Mouse (Mus musculus) lung, postnatal 0 days (tissue): ENCODE results near the gene H2-DMb2. TPM values are rescaled to one million over a fixed set of nuclear protein-coding genes. Genes with fewer than 3 reads are reported as not detected.
A peak's percentile ranks its signal among the peaks of the same experiment; 100 is the strongest.

Experiments used
- ATAC-seq: fragments of 200-750 bp; cut with Nextera tagmentation; 2 replicates; pipeline ENCODE4 v1.8.0; 2017; ENCODE audit warnings: moderate library complexity
- DNase-seq: peaks from one replicate; pipeline ENCODE4 v3.0.0-alpha.2; 2016; ENCODE audit warnings: low spot score
- H3K27ac ChIP-seq: fragments of 300-500 bp; sonication (generic); 2 replicates; pipeline ENCODE4 v1.5.1; 2014; ENCODE audit warnings: antibody characterized with exemption, mild to moderate bottlenecking, low read length, mixed read lengths
- H3K27me3 ChIP-seq: fragments of 300-500 bp; sonication (generic); replicated peaks from 2 replicates; pipeline ENCODE4 v1.6.1; 2014; ENCODE audit warnings: low read length, mixed read lengths; ENCODE audit not compliant: insufficient read depth
- H3K36me3 ChIP-seq: fragments of 300-500 bp; sonication (generic); 2 replicates; pipeline ENCODE4 v1.6.1; 2014; ENCODE audit warnings: low read length, mixed read lengths; ENCODE audit not compliant: insufficient read depth
- H3K4me1 ChIP-seq: fragments of 300-500 bp; sonication (generic); 2 replicates; pipeline ENCODE4 v1.6.1; 2014; ENCODE audit warnings: antibody characterized with exemption, low read depth, low read length, mixed read lengths; ENCODE audit not compliant: insufficient read depth
- H3K4me2 ChIP-seq: fragments of 300-500 bp; sonication (generic); replicated peaks from 2 replicates; pipeline ENCODE4 v1.6.1; 2014; ENCODE audit warnings: low read depth, mild to moderate bottlenecking, low read length, moderate library complexity, mixed read lengths
- H3K4me3 ChIP-seq: fragments of 300-500 bp; sonication (generic); 2 replicates; pipeline ENCODE4 v1.5.1; 2014; ENCODE audit warnings: low read depth, low read length
- H3K9ac ChIP-seq: fragments of 300-500 bp; sonication (generic); replicated peaks from 2 replicates; pipeline ENCODE4 v1.6.1; 2014; ENCODE audit warnings: low read depth, mild to moderate bottlenecking
- H3K9me3 ChIP-seq: fragments of 300-500 bp; sonication (generic); 2 replicates; pipeline ENCODE4 v1.6.1; 2016; ENCODE audit warnings: low read length, mixed read lengths
- CTCF ChIP-seq: IDR thresholded peaks from 2 replicates; pipeline ENCODE4 v1.5.1; 2016; ENCODE audit warnings: antibody characterized with exemption, mild to moderate bottlenecking
- EP300 ChIP-seq: IDR thresholded peaks from 2 replicates; pipeline ENCODE4 v1.6.1; 2016; ENCODE audit warnings: antibody characterized with exemption, mild to moderate bottlenecking, control low read depth
- WGBS: fragments of 180-500 bp; shearing (Covaris S2); extraction: QIAGEN DNeasy Blood & Tissue Kit; methylation state at CpG from one replicate; pipeline ENCODE4 v1.1.7; 2014; 5-methylcytosine and 5-hydroxymethylcytosine counted together
- polyA plus RNA-seq: library from polyadenylated mRNA; unstranded; fragments of >200 nt; fragmentation: Nextera tagmentation; extraction: Ambion mirVana; gene quantifications from 2 replicates; pipeline ENCODE4 v1.2.1, GENCODE M21; 2015

The H2-DMb2 gene
- polyA plus RNA-seq, 1 experiment from 2014 or later = 1.8 TPM

DNA sequence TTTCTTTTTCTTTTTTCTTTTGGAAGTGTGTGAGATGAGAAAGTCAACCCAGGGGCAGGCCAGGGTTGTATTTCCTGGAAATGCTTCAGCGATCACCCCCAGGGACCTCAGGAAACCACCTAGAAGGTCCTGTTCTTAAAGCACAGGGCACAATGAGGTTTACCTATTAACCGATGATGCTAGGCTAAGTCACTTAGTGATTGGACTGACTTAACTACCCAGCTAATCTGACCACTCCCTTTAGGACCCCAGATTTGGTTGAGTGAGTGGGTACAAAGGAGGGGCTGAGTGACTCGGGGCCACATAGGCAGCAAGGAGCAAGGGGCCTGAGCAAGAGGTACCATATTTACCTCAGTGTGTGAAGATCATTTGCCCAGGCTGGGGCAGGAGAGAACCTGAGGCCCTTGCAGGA, 1.9 kb downstream of the H2-DMb2 start:
- Histone ChIP-seq H3K36me3 (no peaks in the 10 kb centered on the region), H3K4me2 (no peak overlapping the region), H3K9ac (no peak overlapping the region), H3K27ac (no peak overlapping the region), H3K4me3 (no peak overlapping the region), H3K4me1 (no peaks in the 10 kb centered on the region), H3K27me3 (no peaks in the 10 kb centered on the region), H3K9me3 (no peaks in the 10 kb centered on the region)
- 66% methylated on average over 3 of the region's 3 CpGs for WGBS
- ATAC-seq (no peak), DNase-seq (no peak)
- TF ChIP-seq CTCF (no peak), EP300 (no peak)

- Histone ChIP-seq H3K27ac (no peak within 1 kb of the TSS), H3K9me3 (no peaks in the 10 kb centered on the region), H3K9ac (no peak within 1 kb of the TSS), H3K4me3 (no peak within 1 kb of the TSS), H3K27me3 (no peaks in the 10 kb centered on the region), H3K4me2 (0 out of 2 replicates have a peak within 1 kb of the TSS, but pooled peaks have one; percentile 27), H3K36me3 (no peaks in the 10 kb centered on the region), H3K4me1 (no peaks in the 10 kb centered on the region)
- 46% methylated on average over 4 of the region's 4 CpGs for WGBS
- ATAC-seq = peak; percentile 91
- peak; percentile 83 for DNase-seq
- no peak for TF ChIP-seq EP300
- TF ChIP-seq CTCF = no peak
Measured at GRCm38 (mm10) chr17:34152923-34153322, 9.8 kb downstream of the H2-DMb2 start, which contains the start of gene H2-DMb1. Gene H2-DMb1 (plus strand): TSS chr17:34153072.

DNA sequence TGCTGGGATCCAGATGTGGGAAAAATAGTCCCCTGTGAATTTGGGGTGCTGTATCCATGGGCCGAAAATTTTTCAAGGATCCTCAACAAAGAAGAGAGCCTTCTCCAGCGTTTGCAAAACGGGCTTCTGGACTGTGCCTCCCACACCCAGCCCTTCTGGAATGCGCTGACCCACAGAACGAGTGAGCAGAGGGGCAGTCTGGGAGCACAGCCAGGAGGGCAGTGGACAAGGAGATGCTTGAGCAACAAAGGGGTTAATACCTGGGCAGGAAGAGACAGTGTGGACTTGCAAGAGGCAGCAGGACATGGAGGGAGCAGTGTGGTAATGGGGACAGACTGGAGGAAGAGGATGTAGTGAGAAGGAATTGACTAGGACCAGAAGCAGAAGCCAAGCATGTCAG, 12.4 kb downstream of the H2-DMb2 start:
- TF ChIP-seq CTCF = no peak
- TF ChIP-seq EP300 = no peak
- no peak for ATAC-seq
- Histone ChIP-seq H3K36me3 (no peaks in the 10 kb centered on the region), H3K4me1 (no peaks in the 10 kb centered on the region), H3K4me3 (no peak overlapping the region), H3K9me3 (no peaks in the 10 kb centered on the region), H3K27ac (no peak overlapping the region), H3K4me2 (no peak overlapping the region), H3K9ac (no peak overlapping the region), H3K27me3 (no peaks in the 10 kb centered on the region)
- DNase-seq = no peak
- 32% methylated on average over 5 of the region's 5 CpGs for WGBS

GRCm38 (mm10) chr17:34164202-34164895, 21.2 kb downstream of the H2-DMb2 start:
- H3K27ac ChIP-seq = no peak overlapping the region
- TF ChIP-seq EP300 (no peak), CTCF (peak; percentile 53)
- H3K4me2 ChIP-seq = no peak overlapping the region
- H3K9me3 ChIP-seq = no peaks in the 10 kb centered on the region
- 38% methylated on average over 9 of the region's 9 CpGs for WGBS
- H3K9ac ChIP-seq = no peak overlapping the region
- H3K4me3 ChIP-seq = no peak overlapping the region
- DNase-seq = no peak
- H3K36me3 ChIP-seq = no peaks in the 10 kb centered on the region
- ATAC-seq = no peak
- H3K4me1 ChIP-seq = no peaks in the 10 kb centered on the region
- H3K27me3 ChIP-seq = no peaks in the 10 kb centered on the region

DNA sequence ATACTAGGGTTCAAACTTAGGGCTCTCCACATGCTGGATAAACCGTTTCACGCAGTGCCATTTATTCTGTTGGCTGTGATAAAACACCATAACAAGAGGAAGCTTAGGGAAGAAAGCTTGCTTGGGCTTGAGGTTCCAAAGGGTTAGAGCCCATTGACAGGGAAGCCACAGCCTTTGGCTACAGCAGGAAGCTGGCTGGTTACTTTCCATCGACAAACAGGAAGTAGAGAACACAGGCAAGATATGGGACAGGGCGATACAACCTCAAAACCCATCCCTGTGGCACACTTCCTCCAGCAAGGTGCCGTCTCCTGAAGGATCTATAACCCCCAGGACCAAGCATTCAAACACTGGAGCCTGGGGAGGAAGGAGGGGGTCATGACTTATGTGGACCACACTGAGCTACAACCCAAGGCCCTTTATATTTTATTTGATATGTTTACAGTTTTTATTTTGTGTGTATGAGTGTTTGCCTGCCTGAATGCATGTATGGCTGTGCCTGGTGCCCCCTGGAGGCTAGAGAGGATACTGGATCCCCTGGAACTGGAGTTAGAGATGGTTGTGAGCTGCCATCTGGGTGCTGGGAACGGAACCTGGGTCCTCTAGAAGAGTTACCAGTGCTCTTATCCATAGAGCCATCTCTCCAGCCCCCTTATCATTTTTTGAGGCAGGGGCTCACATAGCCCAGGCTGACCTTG, 22.1 kb downstream of the H2-DMb2 start:
- no peaks in the 10 kb centered on the region for H3K4me1 ChIP-seq
- 70% methylated on average over 6 of the region's 6 CpGs for WGBS
- no peak overlapping the region for H3K27ac ChIP-seq
- no peak overlapping the region for H3K4me2 ChIP-seq
- TF ChIP-seq EP300 = no peak
- TF ChIP-seq CTCF = peak; percentile 59
- no peak overlapping the region for H3K9ac ChIP-seq
- H3K4me3 ChIP-seq = no peak overlapping the region
- no peaks in the 10 kb centered on the region for H3K9me3 ChIP-seq
- no peaks in the 10 kb centered on the region for H3K36me3 ChIP-seq
- DNase-seq (no peak), ATAC-seq (no peak)
- no peaks in the 10 kb centered on the region for H3K27me3 ChIP-seq

DNA sequence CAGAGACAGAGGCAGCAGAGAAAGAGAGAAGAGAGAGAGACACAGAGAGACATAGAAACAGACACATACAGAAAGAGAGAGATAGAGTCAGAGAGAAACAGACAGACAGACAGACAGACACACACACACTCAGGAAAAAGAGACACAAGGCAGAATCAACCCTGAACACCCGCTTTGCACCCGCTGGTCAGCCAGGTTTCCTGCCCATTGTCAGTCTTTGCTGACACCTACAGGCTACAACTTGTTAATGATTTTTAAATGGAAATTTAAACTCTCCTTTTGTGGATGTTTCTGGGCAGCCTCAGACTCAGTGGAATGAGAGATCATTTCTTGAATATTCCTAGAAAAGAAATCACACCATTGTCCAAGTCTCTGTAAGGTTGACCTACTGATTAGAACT, 26.2 kb downstream of the H2-DMb2 start:
- DNase-seq (peak; percentile 85), ATAC-seq (peak; percentile 50)
- TF ChIP-seq CTCF = peak; percentile 83
- TF ChIP-seq EP300 = no peak
- no peaks in the 10 kb centered on the region for H3K9me3 ChIP-seq
- H3K36me3 ChIP-seq = no peaks in the 10 kb centered on the region
- 2% methylated on average over 2 of the region's 2 CpGs for WGBS
- no peak overlapping the region for H3K9ac ChIP-seq
- no peak overlapping the region for H3K4me2 ChIP-seq
- no peak overlapping the region for H3K4me3 ChIP-seq
- H3K4me1 ChIP-seq = no peaks in the 10 kb centered on the region
- H3K27me3 ChIP-seq = no peaks in the 10 kb centered on the region
- no peak overlapping the region for H3K27ac ChIP-seq
